Mouse (Mus musculus): ENCODE results near the gene Vipr1. TPM values are rescaled to one million over a fixed set of nuclear protein-coding genes. Genes with fewer than 3 reads are reported as not detected.

Vipr1 gene
- total and polyA plus RNA-seq, 2 experiments from 2014 or later: 0.51 to 1.3 TPM

GRCm38 (mm10) chr9:121672311-121672710 is 29.8 kb downstream of the Vipr1 start:
- no peaks in the 10 kb centered on the region for H3K9me3 ChIP-seq (ENCODE audit: low read length)
- H3K27me3 ChIP-seq (ENCODE audit: insufficient read depth, low read length): no peaks in the 10 kb centered on the region
- no peak for TF ChIP-seq CTCF (IDR thresholded peaks at IDR 0.05; ENCODE audit: low read depth)
- H3K4me2 ChIP-seq (ENCODE audit: low read depth, low read length): no peak overlapping the region
- 0 out of 2 replicates have a peak, but pooled peaks cover 4% of the 10 kb centered on the region for H3K4me1 ChIP-seq (ENCODE audit: insufficient read depth, low read length)
- no peak overlapping the region for H3K4me3 ChIP-seq (ENCODE audit: low read length)
- no peak overlapping the region for H3K27ac ChIP-seq
- DNase-seq (ENCODE audit: low spot score) (no peak), ATAC-seq (no peak)
- H3K9ac ChIP-seq (replicated peaks; ENCODE audit: low read length): no peak overlapping the region
- WGBS: 59% methylated on average over 5 of the region's 5 CpGs
- H3K36me3 ChIP-seq (ENCODE audit: insufficient read depth, low read length): no peaks in the 10 kb centered on the region

GRCm38 (mm10) chr9:121673716-121674115 is 31.2 kb downstream of the Vipr1 start:
- H3K4me3 ChIP-seq (ENCODE audit: low read length): no peak overlapping the region
- no peaks in the 10 kb centered on the region for H3K9me3 ChIP-seq (ENCODE audit: low read length)
- DNase-seq (ENCODE audit: low spot score) (no peak), ATAC-seq (no peak)
- no peaks in the 10 kb centered on the region for H3K36me3 ChIP-seq (ENCODE audit: insufficient read depth, low read length)
- H3K27me3 ChIP-seq (ENCODE audit: insufficient read depth, low read length): no peaks in the 10 kb centered on the region
- WGBS: 83% methylated on average over 5 of the region's 5 CpGs
- no peak for TF ChIP-seq CTCF (IDR thresholded peaks at IDR 0.05; ENCODE audit: low read depth)
- 0 out of 2 replicates have a peak, but pooled peaks cover 4% of the 10 kb centered on the region for H3K4me1 ChIP-seq (ENCODE audit: insufficient read depth, low read length)
- no peak overlapping the region for H3K4me2 ChIP-seq (ENCODE audit: low read depth, low read length)
- no peak overlapping the region for H3K9ac ChIP-seq (replicated peaks; ENCODE audit: low read length)
- no peak overlapping the region for H3K27ac ChIP-seq

- Histone ChIP-seq H3K4me1 (ENCODE audit: insufficient read depth, low read length) (no peaks in the 10 kb centered on the region), H3K36me3 (ENCODE audit: insufficient read depth, low read length) (no peaks in the 10 kb centered on the region), H3K27ac (no peak overlapping the region), H3K9me3 (ENCODE audit: low read length) (no peaks in the 10 kb centered on the region), H3K9ac (replicated peaks; ENCODE audit: low read length) (no peak overlapping the region), H3K4me2 (ENCODE audit: low read depth, low read length) (no peak overlapping the region), H3K27me3 (ENCODE audit: insufficient read depth, low read length) (no peaks in the 10 kb centered on the region), H3K4me3 (ENCODE audit: low read length) (no peak overlapping the region)
- no peak for TF ChIP-seq CTCF (IDR thresholded peaks at IDR 0.05; ENCODE audit: low read depth)
- no peak for ATAC-seq
- WGBS: 85% methylated on average over 9 of the region's 9 CpGs
- DNase-seq (ENCODE audit: low spot score): no peak
Observed at GRCm38 (mm10) chr9:121675011-121675410, 32.5 kb downstream of the Vipr1 start.

GRCm38 (mm10) chr9:121675556-121675955 is 33.0 kb downstream of the Vipr1 start:
- Histone ChIP-seq H3K36me3 (ENCODE audit: insufficient read depth, low read length) (no peaks in the 10 kb centered on the region), H3K9ac (replicated peaks; ENCODE audit: low read length) (no peak overlapping the region), H3K27me3 (ENCODE audit: insufficient read depth, low read length) (no peaks in the 10 kb centered on the region), H3K4me2 (ENCODE audit: low read depth, low read length) (no peak overlapping the region), H3K27ac (no peak overlapping the region), H3K9me3 (ENCODE audit: low read length) (no peaks in the 10 kb centered on the region), H3K4me1 (ENCODE audit: insufficient read depth, low read length) (no peaks in the 10 kb centered on the region), H3K4me3 (ENCODE audit: low read length) (no peak overlapping the region)
- no peak for TF ChIP-seq CTCF (IDR thresholded peaks at IDR 0.05; ENCODE audit: low read depth)
- no peak for ATAC-seq
- 86% methylated on average over 2 of the region's 2 CpGs for WGBS
- no peak for DNase-seq (ENCODE audit: low spot score)

- no peak for ATAC-seq
- 78% methylated on average over 4 of the region's 4 CpGs for WGBS
- no peak overlapping the region for H3K27ac ChIP-seq
Observed at GRCm38 (mm10) chr9:121677069-121677468, 34.6 kb downstream of the Vipr1 start.

GRCm38 (mm10) chr9:121677476-121677875 is 35.0 kb downstream of the Vipr1 start:
- no peak for ATAC-seq
- 77% methylated on average over 8 of the region's 8 CpGs for WGBS

More at GRCm38 (mm10) chr9:121677069-121677468, 34.6 kb downstream of the Vipr1 start:
- Histone ChIP-seq H3K4me2 (ENCODE audit: low read depth, low read length) (no peak overlapping the region), H3K9me3 (ENCODE audit: low read length) (no peaks in the 10 kb centered on the region), H3K4me3 (ENCODE audit: low read length) (no peak overlapping the region), H3K36me3 (ENCODE audit: insufficient read depth, low read length) (0 out of 2 replicates have a peak, but pooled peaks cover 8% of the 10 kb centered on the region), H3K27me3 (ENCODE audit: insufficient read depth, low read length) (no peaks in the 10 kb centered on the region), H3K9ac (replicated peaks; ENCODE audit: low read length) (no peak overlapping the region), H3K4me1 (ENCODE audit: insufficient read depth, low read length) (no peaks in the 10 kb centered on the region)
- DNase-seq (ENCODE audit: low spot score): no peak
- no peak for TF ChIP-seq CTCF (IDR thresholded peaks at IDR 0.05; ENCODE audit: low read depth)

GRCm38 (mm10) chr9:121679549-121679948 is 37.0 kb downstream of the Vipr1 start:
- 15% methylated on average over 6 of the region's 6 CpGs for WGBS
- H3K36me3 ChIP-seq (ENCODE audit: insufficient read depth, low read length): peaks cover 20% of the 10 kb centered on the region
- peak; percentile 80 for ATAC-seq
- H3K27ac ChIP-seq: peak overlapping the region; percentile 51; the same call in 1 of the 2 replicates
- H3K4me1 ChIP-seq (ENCODE audit: insufficient read depth, low read length): no peaks in the 10 kb centered on the region
- TF ChIP-seq CTCF (IDR thresholded peaks at IDR 0.05; ENCODE audit: low read depth): peak; percentile 90
- DNase-seq (ENCODE audit: low spot score): peak; percentile 85
- H3K4me2 ChIP-seq (ENCODE audit: low read depth, low read length): no peak overlapping the region
- H3K9me3 ChIP-seq (ENCODE audit: low read length): no peaks in the 10 kb centered on the region
- H3K9ac ChIP-seq (replicated peaks; ENCODE audit: low read length): no peak overlapping the region
- H3K4me3 ChIP-seq (ENCODE audit: low read length): no peak overlapping the region
- H3K27me3 ChIP-seq (ENCODE audit: insufficient read depth, low read length): no peaks in the 10 kb centered on the region

More at GRCm38 (mm10) chr9:121677476-121677875, 35.0 kb downstream of the Vipr1 start:
- DNase-seq (ENCODE audit: low spot score): no peak
- H3K4me1 ChIP-seq (ENCODE audit: insufficient read depth, low read length): no peaks in the 10 kb centered on the region
- no peak overlapping the region for H3K4me3 ChIP-seq (ENCODE audit: low read length)
- peaks cover 12% of the 10 kb centered on the region; the same call in 1 of the 2 replicates for H3K36me3 ChIP-seq (ENCODE audit: insufficient read depth, low read length)
- H3K27me3 ChIP-seq (ENCODE audit: insufficient read depth, low read length): no peaks in the 10 kb centered on the region
- H3K4me2 ChIP-seq (ENCODE audit: low read depth, low read length): no peak overlapping the region
- TF ChIP-seq CTCF (IDR thresholded peaks at IDR 0.05; ENCODE audit: low read depth): no peak
- no peaks in the 10 kb centered on the region for H3K9me3 ChIP-seq (ENCODE audit: low read length)
- no peak overlapping the region for H3K27ac ChIP-seq
- H3K9ac ChIP-seq (replicated peaks; ENCODE audit: low read length): no peak overlapping the region
